Mouse (Mus musculus) stomach, embryonic 15.5 days (tissue): ENCODE measurements around the gene Adamtsl1. TPM values are rescaled to one million over a fixed set of nuclear protein-coding genes. Genes with fewer than 3 reads are reported as not detected.

Experiments
- ATAC-seq: fragments of 200-750 bp; cut with Nextera tagmentation; 2 replicates; pipeline ENCODE4 v1.8.0; 2017; ENCODE audit warnings: low read depth, moderate number of reproducible peaks, moderate TSS enrichment; ENCODE audit not compliant: insufficient read depth, low FRiP score
- H3K27ac ChIP-seq: fragments of 300-500 bp; sonication (generic); 2 replicates; pipeline ENCODE4 v1.5.1; 2015; ENCODE audit warnings: mild to moderate bottlenecking, inconsistent platforms
- H3K27me3 ChIP-seq: fragments of 300-500 bp; sonication (generic); replicated peaks from 2 replicates; pipeline ENCODE4 v1.6.1; 2015; ENCODE audit warnings: inconsistent platforms
- H3K36me3 ChIP-seq: fragments of 300-500 bp; sonication (generic); 2 replicates; pipeline ENCODE4 v1.6.1; 2015; ENCODE audit warnings: inconsistent platforms
- H3K4me1 ChIP-seq: fragments of 300-500 bp; sonication (generic); 2 replicates; pipeline ENCODE4 v1.6.1; 2015; ENCODE audit warnings: inconsistent platforms
- H3K4me2 ChIP-seq: fragments of 300-500 bp; sonication (generic); 2 replicates; pipeline ENCODE4 v1.6.1; 2015; ENCODE audit warnings: mild to moderate bottlenecking, inconsistent platforms
- H3K4me3 ChIP-seq: fragments of 300-500 bp; sonication (generic); replicated peaks from 2 replicates; pipeline ENCODE4 v1.5.1; 2015; ENCODE audit warnings: inconsistent platforms
- H3K9ac ChIP-seq: fragments of 300-500 bp; sonication (generic); 2 replicates; pipeline ENCODE4 v1.6.1; 2015; ENCODE audit warnings: inconsistent platforms
- H3K9me3 ChIP-seq: fragments of 300-500 bp; sonication (generic); 2 replicates; pipeline ENCODE4 v1.6.1; 2016; ENCODE audit warnings: inconsistent platforms
- WGBS: fragments of 180-500 bp; shearing (Covaris S2); methylation state at CpG from one replicate; pipeline ENCODE4 v1.1.7; 2015; 5-methylcytosine and 5-hydroxymethylcytosine counted together
- polyA plus RNA-seq: library from polyadenylated mRNA; unstranded; fragments of >200 nt; fragmentation: Nextera tagmentation; extraction: Ambion mirVana; gene quantifications from 2 replicates; pipeline ENCODE4 v1.2.1, GENCODE M21; 2015

Adamtsl1 gene
- polyA plus RNA-seq, 1 experiment from 2014 or later: 17.8 TPM

- WGBS: 85% methylated on average over 4 of the region's 4 CpGs
- Histone ChIP-seq H3K27ac (no peak overlapping the region), H3K36me3 (no peaks in the 10 kb centered on the region), H3K4me2 (no peak overlapping the region), H3K27me3 (no peaks in the 10 kb centered on the region), H3K9me3 (no peaks in the 10 kb centered on the region), H3K4me3 (no peak overlapping the region), H3K4me1 (no peaks in the 10 kb centered on the region), H3K9ac (no peak overlapping the region)
- no peak for ATAC-seq
These were observed 835.4 kb downstream of the Adamtsl1 start for GRCm38 (mm10) chr4:86349341-86349740.

- H3K4me2 ChIP-seq: no peak overlapping the region
- no peak for ATAC-seq
- H3K27me3 ChIP-seq: no peaks in the 10 kb centered on the region
- H3K27ac ChIP-seq: no peak overlapping the region
- no peaks in the 10 kb centered on the region for H3K4me1 ChIP-seq
- H3K9me3 ChIP-seq: no peaks in the 10 kb centered on the region
- no peaks in the 10 kb centered on the region for H3K36me3 ChIP-seq
- WGBS: 43% methylated on average over 4 of the region's 4 CpGs
- no peak overlapping the region for H3K4me3 ChIP-seq
- no peak overlapping the region for H3K9ac ChIP-seq
These were observed 838.1 kb downstream of the Adamtsl1 start for GRCm38 (mm10) chr4:86352121-86352520.

- no peaks in the 10 kb centered on the region for H3K27me3 ChIP-seq
- H3K4me1 ChIP-seq: no peaks in the 10 kb centered on the region
- H3K27ac ChIP-seq: no peak overlapping the region
- ATAC-seq: no peak
- no peak overlapping the region for H3K4me3 ChIP-seq
- H3K9ac ChIP-seq: no peak overlapping the region
- no peaks in the 10 kb centered on the region for H3K36me3 ChIP-seq
- 91% methylated on average over 4 of the region's 4 CpGs for whole genome bisulfite sequencing
- H3K9me3 ChIP-seq: no peaks in the 10 kb centered on the region
- no peak overlapping the region for H3K4me2 ChIP-seq
These were observed 839.6 kb downstream of the Adamtsl1 start for GRCm38 (mm10) chr4:86353550-86353949.

GRCm38 (mm10) chr4:86359398-86359797 is 845.4 kb downstream of the Adamtsl1 start:
- H3K27ac ChIP-seq: no peak overlapping the region
- H3K4me3 ChIP-seq: no peak overlapping the region
- 73% methylated on average over 5 of the region's 5 CpGs for WGBS
- H3K4me1 ChIP-seq: no peaks in the 10 kb centered on the region
- no peaks in the 10 kb centered on the region for H3K9me3 ChIP-seq
- H3K36me3 ChIP-seq: no peaks in the 10 kb centered on the region
- H3K27me3 ChIP-seq: no peaks in the 10 kb centered on the region
- no peak overlapping the region for H3K4me2 ChIP-seq
- ATAC-seq: no peak
- H3K9ac ChIP-seq: no peak overlapping the region

- H3K27me3 ChIP-seq: no peaks in the 10 kb centered on the region
- no peak overlapping the region for H3K4me2 ChIP-seq
- WGBS: 71% methylated on average over 8 of the region's 8 CpGs
- no peak overlapping the region for H3K4me3 ChIP-seq
- no peak overlapping the region for H3K27ac ChIP-seq
- H3K9ac ChIP-seq: no peak overlapping the region
- ATAC-seq: no peak
- H3K36me3 ChIP-seq: no peaks in the 10 kb centered on the region
- H3K4me1 ChIP-seq: 0 out of 2 replicates have a peak, but pooled peaks cover 3% of the 10 kb centered on the region
- no peaks in the 10 kb centered on the region for H3K9me3 ChIP-seq
These were observed 855.1 kb downstream of the Adamtsl1 start for GRCm38 (mm10) chr4:86369055-86369454.

GRCm38 (mm10) chr4:86373166-86373565 is 859.2 kb downstream of the Adamtsl1 start:
- H3K27me3 ChIP-seq: no peaks in the 10 kb centered on the region
- H3K36me3 ChIP-seq: no peaks in the 10 kb centered on the region
- no peaks in the 10 kb centered on the region for H3K9me3 ChIP-seq
- H3K4me1 ChIP-seq: 0 out of 2 replicates have a peak, but pooled peaks cover 3% of the 10 kb centered on the region
- 81% methylated on average over 2 of the region's 2 CpGs for WGBS
- no peak overlapping the region for H3K9ac ChIP-seq
- ATAC-seq: no peak
- no peak overlapping the region for H3K27ac ChIP-seq
- H3K4me2 ChIP-seq: no peak overlapping the region
- H3K4me3 ChIP-seq: no peak overlapping the region

GRCm38 (mm10) chr4:86383124-86383523 is 869.2 kb downstream of the Adamtsl1 start:
- Histone ChIP-seq H3K27ac (no peak overlapping the region), H3K36me3 (no peaks in the 10 kb centered on the region), H3K9me3 (no peaks in the 10 kb centered on the region), H3K9ac (no peak overlapping the region), H3K4me3 (no peak overlapping the region), H3K27me3 (no peaks in the 10 kb centered on the region), H3K4me1 (0 out of 2 replicates have a peak, but pooled peaks cover 3% of the 10 kb centered on the region), H3K4me2 (no peak overlapping the region)
- 47% methylated on average over 2 of the region's 2 CpGs for WGBS
- no peak for ATAC-seq

- Histone ChIP-seq H3K9ac (no peak overlapping the region), H3K4me2 (no peak overlapping the region), H3K27ac (no peak overlapping the region), H3K9me3 (no peaks in the 10 kb centered on the region), H3K4me1 (0 out of 2 replicates have a peak, but pooled peaks cover 3% of the 10 kb centered on the region), H3K36me3 (no peaks in the 10 kb centered on the region), H3K27me3 (no peaks in the 10 kb centered on the region), H3K4me3 (no peak overlapping the region)
- 87% methylated on average over 6 of the region's 6 CpGs for WGBS
- no peak for ATAC-seq
These were observed 871.1 kb downstream of the Adamtsl1 start for GRCm38 (mm10) chr4:86385121-86385520.

- 0 out of 2 replicates have a peak, but pooled peaks have one; percentile 18 for ATAC-seq
- H3K9me3 ChIP-seq: no peaks in the 10 kb centered on the region
- no peak overlapping the region for H3K9ac ChIP-seq
- H3K27me3 ChIP-seq: no peaks in the 10 kb centered on the region
- H3K4me1 ChIP-seq: no peaks in the 10 kb centered on the region
- H3K4me2 ChIP-seq: no peak overlapping the region
- 51% methylated on average over 5 of the region's 5 CpGs for WGBS
- no peak overlapping the region for H3K27ac ChIP-seq
- H3K36me3 ChIP-seq: no peaks in the 10 kb centered on the region
- H3K4me3 ChIP-seq: no peak overlapping the region
These were observed 874.5 kb downstream of the Adamtsl1 start for GRCm38 (mm10) chr4:86388430-86388829.

- Histone ChIP-seq H3K27ac (no peak overlapping the region), H3K9me3 (no peaks in the 10 kb centered on the region), H3K36me3 (no peaks in the 10 kb centered on the region), H3K4me3 (no peak overlapping the region), H3K4me1 (no peaks in the 10 kb centered on the region), H3K4me2 (no peak overlapping the region), H3K27me3 (no peaks in the 10 kb centered on the region), H3K9ac (no peak overlapping the region)
- 66% methylated on average over 3 of the region's 3 CpGs for WGBS
- ATAC-seq: no peak
These were observed 877.2 kb downstream of the Adamtsl1 start for GRCm38 (mm10) chr4:86391176-86391575.

- Histone ChIP-seq H3K4me2 (no peak overlapping the region), H3K36me3 (no peaks in the 10 kb centered on the region), H3K4me1 (no peaks in the 10 kb centered on the region), H3K4me3 (no peak overlapping the region), H3K9me3 (no peaks in the 10 kb centered on the region), H3K9ac (no peak overlapping the region), H3K27me3 (no peaks in the 10 kb centered on the region), H3K27ac (no peak overlapping the region)
- WGBS: 75% methylated on average over 6 of the region's 6 CpGs
- no peak for ATAC-seq
These were observed 881.7 kb downstream of the Adamtsl1 start for GRCm38 (mm10) chr4:86395636-86396035.

GRCm38 (mm10) chr4:86396672-86397288 is 882.8 kb downstream of the Adamtsl1 start:
- Histone ChIP-seq H3K9ac (no peak overlapping the region), H3K4me2 (no peak overlapping the region), H3K4me1 (no peaks in the 10 kb centered on the region), H3K27me3 (no peaks in the 10 kb centered on the region), H3K36me3 (no peaks in the 10 kb centered on the region), H3K9me3 (no peaks in the 10 kb centered on the region), H3K4me3 (no peak overlapping the region), H3K27ac (no peak overlapping the region)
- no peak for ATAC-seq
- 77% methylated on average over 7 of the region's 7 CpGs for WGBS

GRCm38 (mm10) chr4:86397470-86397869 is 883.5 kb downstream of the Adamtsl1 start:
- H3K27ac ChIP-seq: no peak overlapping the region
- 80% methylated on average over 2 of the region's 2 CpGs for WGBS
- ATAC-seq: no peak

More at GRCm38 (mm10) chr4:86397470-86397869, 883.5 kb downstream of the Adamtsl1 start:
- no peak overlapping the region for H3K4me3 ChIP-seq
- no peak overlapping the region for H3K9ac ChIP-seq
- no peak overlapping the region for H3K4me2 ChIP-seq
- no peaks in the 10 kb centered on the region for H3K9me3 ChIP-seq
- no peaks in the 10 kb centered on the region for H3K27me3 ChIP-seq
- H3K4me1 ChIP-seq: no peaks in the 10 kb centered on the region
- H3K36me3 ChIP-seq: no peaks in the 10 kb centered on the region
